Mouse (Mus musculus) midbrain, embryonic 12.5 days (tissue): ENCODE measurements at regions not wholly inside any gene's neighbourhood (a gene's known extent, or its start where the extent isn't known, plus 50 kb on each side); places are given as distances from the start of the nearest gene placed in this dataset.

Experiments used
- ATAC-seq: fragments of 200-750 bp; cut with Nextera tagmentation; 2 replicates; pipeline ENCODE4 v1.8.0; 2017; ENCODE audit warnings: low read depth, moderate TSS enrichment, moderate library complexity; ENCODE audit not compliant: low FRiP score
- H3K27ac ChIP-seq: fragments of 300-500 bp; sonication (generic); replicated peaks from 2 replicates; pipeline ENCODE4 v1.5.1; 2016; ENCODE audit warnings: mild to moderate bottlenecking
- H3K27me3 ChIP-seq: fragments of 300-500 bp; sonication (generic); 2 replicates; pipeline ENCODE4 v1.6.1; 2016; ENCODE audit warnings: mild to moderate bottlenecking
- H3K36me3 ChIP-seq: fragments of 300-500 bp; sonication (generic); 2 replicates; pipeline ENCODE4 v1.6.1; 2016
- H3K4me1 ChIP-seq: fragments of 300-500 bp; sonication (generic); 2 replicates; pipeline ENCODE4 v1.6.1; 2016
- H3K4me2 ChIP-seq: fragments of 300-500 bp; sonication (generic); replicated peaks from 2 replicates; pipeline ENCODE4 v1.6.1; 2016; ENCODE audit warnings: mild to moderate bottlenecking, moderate library complexity
- H3K4me3 ChIP-seq: fragments of 300-500 bp; sonication (generic); 2 replicates; pipeline ENCODE4 v1.5.1; 2016; ENCODE audit warnings: mild to moderate bottlenecking
- H3K9ac ChIP-seq: fragments of 300-500 bp; sonication (generic); replicated peaks from 2 replicates; pipeline ENCODE4 v1.6.1; 2016; ENCODE audit warnings: mild to moderate bottlenecking, moderate library complexity
- H3K9me3 ChIP-seq: fragments of 300-500 bp; sonication (generic); 2 replicates; pipeline ENCODE4 v1.6.1; 2016; ENCODE audit warnings: mild to moderate bottlenecking
- WGBS: fragments of 180-500 bp; shearing (Covaris S2); methylation state at CpG from one replicate; pipeline ENCODE4 v1.1.7; 2016; 5-methylcytosine and 5-hydroxymethylcytosine counted together

- H3K27me3 ChIP-seq: no peaks in the 10 kb centered on the region
- no peaks in the 10 kb centered on the region for H3K9me3 ChIP-seq
- no peak for ATAC-seq
- no peaks in the 10 kb centered on the region for H3K4me1 ChIP-seq
- no peak overlapping the region for H3K4me3 ChIP-seq
- no peak overlapping the region for H3K4me2 ChIP-seq
- no peak overlapping the region for H3K9ac ChIP-seq
- H3K36me3 ChIP-seq: no peaks in the 10 kb centered on the region
- no peak overlapping the region for H3K27ac ChIP-seq
- 66% methylated on average over 6 of the region's 6 CpGs for WGBS
Observed at GRCm38 (mm10) chr4:10508163-10508821, 366.0 kb upstream of the 2610301B20Rik start.

- H3K27me3 ChIP-seq: no peaks in the 10 kb centered on the region
- H3K36me3 ChIP-seq: no peaks in the 10 kb centered on the region
- ATAC-seq: no peak
- no peaks in the 10 kb centered on the region for H3K9me3 ChIP-seq
- no peak overlapping the region for H3K4me3 ChIP-seq
- no peak overlapping the region for H3K9ac ChIP-seq
- no peaks in the 10 kb centered on the region for H3K4me1 ChIP-seq
- no peak overlapping the region for H3K27ac ChIP-seq
- 80% methylated on average over 3 of the region's 3 CpGs for WGBS
- no peak overlapping the region for H3K4me2 ChIP-seq
Observed at GRCm38 (mm10) chr4:10510013-10510412, 364.3 kb upstream of the 2610301B20Rik start.

GRCm38 (mm10) chr4:10550711-10551305 lies 323.5 kb upstream of the 2610301B20Rik start:
- 4% methylated on average over 2 of the region's 2 CpGs for WGBS
- no peak overlapping the region for H3K9ac ChIP-seq
- H3K27me3 ChIP-seq: no peaks in the 10 kb centered on the region
- no peak overlapping the region for H3K4me2 ChIP-seq
- peaks cover 8% of the 10 kb centered on the region for H3K4me1 ChIP-seq
- H3K4me3 ChIP-seq: no peak overlapping the region
- H3K27ac ChIP-seq: peak overlapping the region; percentile 35; the same call in 1 of the 2 replicates
- ATAC-seq: peak; percentile 83
- no peaks in the 10 kb centered on the region for H3K36me3 ChIP-seq
- H3K9me3 ChIP-seq: no peaks in the 10 kb centered on the region

GRCm38 (mm10) chr4:10553724-10554123 lies 320.6 kb upstream of the 2610301B20Rik start:
- Histone ChIP-seq H3K4me3 (no peak overlapping the region), H3K27ac (no peak overlapping the region), H3K27me3 (no peaks in the 10 kb centered on the region), H3K36me3 (no peaks in the 10 kb centered on the region), H3K4me2 (no peak overlapping the region), H3K9ac (no peak overlapping the region), H3K4me1 (peaks cover 8% of the 10 kb centered on the region), H3K9me3 (no peaks in the 10 kb centered on the region)
- ATAC-seq: no peak
- 93% methylated on average over 5 of the region's 5 CpGs for WGBS

- Histone ChIP-seq H3K9ac (no peak overlapping the region), H3K27me3 (no peaks in the 10 kb centered on the region), H3K4me3 (no peak overlapping the region), H3K27ac (no peak overlapping the region), H3K4me1 (no peaks in the 10 kb centered on the region), H3K36me3 (no peaks in the 10 kb centered on the region), H3K4me2 (no peak overlapping the region), H3K9me3 (no peaks in the 10 kb centered on the region)
- 90% methylated on average over 3 of the region's 3 CpGs for WGBS
- no peak for ATAC-seq
Observed at GRCm38 (mm10) chr4:10560078-10560477, 314.2 kb upstream of the 2610301B20Rik start.

- Histone ChIP-seq H3K27me3 (no peaks in the 10 kb centered on the region), H3K9me3 (peaks cover 2% of the 10 kb centered on the region; the same call in 1 of the 2 replicates), H3K36me3 (no peaks in the 10 kb centered on the region), H3K4me1 (no peaks in the 10 kb centered on the region), H3K4me2 (no peak overlapping the region), H3K9ac (no peak overlapping the region), H3K27ac (no peak overlapping the region), H3K4me3 (no peak overlapping the region)
- no peak for ATAC-seq
- WGBS: 86% methylated on average over 10 of the region's 10 CpGs
Observed at GRCm38 (mm10) chr4:10604513-10604912, 269.8 kb upstream of the 2610301B20Rik start.

GRCm38 (mm10) chr4:10607855-10608576 lies 266.3 kb upstream of the 2610301B20Rik start:
- Histone ChIP-seq H3K36me3 (no peaks in the 10 kb centered on the region), H3K9ac (no peak overlapping the region), H3K27ac (no peak overlapping the region), H3K9me3 (peaks cover 2% of the 10 kb centered on the region; the same call in 1 of the 2 replicates), H3K27me3 (no peaks in the 10 kb centered on the region), H3K4me3 (no peak overlapping the region), H3K4me2 (no peak overlapping the region), H3K4me1 (no peaks in the 10 kb centered on the region)
- 82% methylated on average over 7 of the region's 7 CpGs for WGBS
- ATAC-seq: no peak

- Histone ChIP-seq H3K36me3 (no peaks in the 10 kb centered on the region), H3K27me3 (no peaks in the 10 kb centered on the region), H3K27ac (no peak overlapping the region), H3K4me1 (no peaks in the 10 kb centered on the region), H3K4me2 (no peak overlapping the region), H3K4me3 (no peak overlapping the region), H3K9me3 (peaks cover 2% of the 10 kb centered on the region; the same call in 1 of the 2 replicates), H3K9ac (no peak overlapping the region)
- no peak for ATAC-seq
- WGBS: 68% methylated on average over 1 of the region's 1 CpGs
Observed at GRCm38 (mm10) chr4:10610784-10611183, 263.5 kb upstream of the 2610301B20Rik start.
